Mouse (Mus musculus): Measurements from ENCODE around the gene Mrgprh.

Mrgprh gene

GRCm38 (mm10) chr17:12875734-12876133 is at the start of gene Mrgprh:
Gene Mrgprh, plus strand, starts transcription at chr17:12876034.
- no peak for DNase-seq (ENCODE audit: inconsistent ontology term)

DNA sequence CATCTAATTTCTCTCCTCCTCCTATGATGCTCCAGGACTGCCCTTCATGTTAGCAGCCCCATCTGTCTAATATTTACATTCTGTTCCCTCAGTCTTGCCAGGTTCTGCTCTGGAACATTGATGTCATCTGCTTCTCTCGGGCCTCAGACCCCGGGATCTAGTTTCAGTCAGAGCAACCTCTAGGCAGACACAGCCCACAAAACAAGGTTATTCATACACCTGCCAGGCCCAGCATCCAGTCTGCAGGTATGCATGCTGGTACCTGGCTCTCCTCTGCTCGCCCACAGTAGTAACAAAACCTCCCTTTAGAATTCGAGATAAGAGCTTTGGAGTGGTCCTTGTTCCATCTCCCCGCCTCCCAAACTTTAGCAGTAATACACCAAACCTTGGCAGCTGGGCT is 45.5 kb upstream of the Mrgprh start:
- DNase-seq (ENCODE audit: inconsistent ontology term): no peak

- DNase-seq (ENCODE audit: inconsistent ontology term): peak; percentile 71
Measured at GRCm38 (mm10) chr17:12832231-12832630, 43.6 kb upstream of the Mrgprh start.

GRCm38 (mm10) chr17:12832657-12833056 is 43.2 kb upstream of the Mrgprh start:
- DNase-seq (ENCODE audit: inconsistent ontology term): no peak

- DNase-seq (ENCODE audit: inconsistent ontology term): no peak
Measured at GRCm38 (mm10) chr17:12834317-12834716, 41.5 kb upstream of the Mrgprh start.

DNA sequence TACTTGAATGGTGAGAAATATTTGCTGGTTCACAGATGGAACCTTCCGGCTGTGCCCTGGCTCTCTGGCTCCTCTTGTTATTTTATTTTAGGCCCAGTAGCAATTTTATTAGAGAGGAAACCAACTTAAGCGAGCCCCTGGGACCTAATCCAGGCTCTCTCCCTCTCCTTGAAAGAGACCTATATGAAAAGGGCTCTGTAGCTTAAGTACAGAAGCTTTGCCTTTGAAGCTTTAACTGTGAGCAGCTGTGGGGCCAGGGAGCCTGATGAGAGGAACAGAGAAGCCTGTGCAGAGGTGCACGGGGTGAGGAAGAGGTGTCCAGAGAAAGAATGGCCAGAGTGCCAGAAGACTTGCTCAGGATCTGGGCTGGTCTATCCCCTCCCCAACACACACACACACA is 41.0 kb upstream of the Mrgprh start:
- no peak for DNase-seq (ENCODE audit: inconsistent ontology term)

DNA sequence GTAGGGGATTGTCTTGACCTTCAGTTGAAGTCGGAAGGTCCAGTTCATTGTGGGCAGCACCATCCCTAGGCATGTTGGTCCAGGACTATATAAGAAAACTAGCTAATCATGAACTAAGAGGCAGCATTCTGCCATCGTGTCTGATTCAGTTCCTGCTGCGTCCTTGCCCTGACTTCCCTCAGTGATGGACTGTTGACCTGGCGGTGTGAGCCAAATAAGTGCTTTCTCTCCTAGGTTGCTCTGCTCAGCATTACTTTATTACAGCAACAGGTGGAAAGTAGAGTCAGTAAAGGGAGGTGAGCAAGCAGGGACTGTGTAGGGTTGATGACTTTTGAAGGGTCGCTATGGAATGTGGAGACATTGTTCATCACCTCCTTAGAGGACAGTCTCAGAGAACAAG is 40.1 kb upstream of the Mrgprh start:
- DNase-seq (ENCODE audit: inconsistent ontology term): no peak

DNA sequence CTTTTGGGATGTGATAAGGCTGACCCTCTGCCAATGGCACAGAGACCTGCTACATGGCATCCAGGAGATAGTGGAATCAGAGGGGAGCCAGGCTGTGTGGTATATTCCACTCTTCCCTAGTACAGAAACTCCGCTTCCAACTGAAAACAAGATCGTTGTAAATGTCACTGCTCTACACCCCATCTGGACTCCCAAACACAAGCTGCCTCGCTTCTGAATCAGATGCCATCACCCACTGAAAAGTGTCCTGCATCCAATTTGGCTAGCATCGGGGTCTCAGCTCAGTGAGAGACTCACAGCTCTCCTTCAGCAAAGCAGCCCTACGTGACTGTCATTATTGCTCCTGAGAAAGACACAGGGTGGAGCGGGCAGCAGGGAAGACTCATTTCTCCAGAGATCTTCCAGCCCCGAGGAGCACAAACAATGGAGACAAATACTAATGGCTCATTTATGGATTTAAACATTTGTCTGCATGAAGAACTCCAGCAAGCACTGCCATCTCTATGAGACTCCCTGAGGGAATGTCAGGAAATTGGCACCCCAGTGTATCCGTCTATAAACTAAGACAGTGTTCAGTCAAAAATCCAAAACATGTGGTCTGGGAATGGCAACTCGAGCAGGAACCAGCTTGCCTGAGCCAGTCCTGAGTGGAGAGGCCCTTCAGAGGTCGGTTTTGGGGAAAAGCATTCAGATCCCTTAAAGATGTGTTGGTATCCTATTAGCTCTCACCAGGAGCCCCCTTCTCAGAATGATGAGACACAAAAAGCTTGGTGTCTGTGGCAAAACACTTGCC is 36.2 kb upstream of the Mrgprh start:
- no peak for DNase-seq (ENCODE audit: inconsistent ontology term)

GRCm38 (mm10) chr17:12843826-12844225 is 32.0 kb upstream of the Mrgprh start:
- DNase-seq (ENCODE audit: inconsistent ontology term): no peak

DNA sequence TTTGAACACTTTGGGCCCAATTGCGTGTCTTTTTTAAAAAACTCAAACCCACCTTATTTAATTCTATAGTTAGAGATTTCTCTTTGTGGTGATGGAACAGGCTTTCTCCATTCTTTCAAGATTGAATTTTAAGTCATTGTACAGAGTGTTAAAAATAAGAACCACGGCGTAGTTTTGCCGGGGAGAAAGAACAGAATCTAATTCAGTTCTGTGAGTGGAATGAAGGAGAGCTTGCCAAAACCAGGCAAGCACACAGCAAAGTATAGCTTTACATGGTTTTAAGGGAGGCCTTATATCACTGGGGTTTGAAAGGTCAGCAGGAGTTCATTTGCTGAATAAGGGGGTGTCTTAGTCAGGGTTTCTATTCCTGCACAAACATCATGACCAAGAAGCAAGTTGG is 31.3 kb upstream of the Mrgprh start:
- no peak for DNase-seq (ENCODE audit: inconsistent ontology term)

DNA sequence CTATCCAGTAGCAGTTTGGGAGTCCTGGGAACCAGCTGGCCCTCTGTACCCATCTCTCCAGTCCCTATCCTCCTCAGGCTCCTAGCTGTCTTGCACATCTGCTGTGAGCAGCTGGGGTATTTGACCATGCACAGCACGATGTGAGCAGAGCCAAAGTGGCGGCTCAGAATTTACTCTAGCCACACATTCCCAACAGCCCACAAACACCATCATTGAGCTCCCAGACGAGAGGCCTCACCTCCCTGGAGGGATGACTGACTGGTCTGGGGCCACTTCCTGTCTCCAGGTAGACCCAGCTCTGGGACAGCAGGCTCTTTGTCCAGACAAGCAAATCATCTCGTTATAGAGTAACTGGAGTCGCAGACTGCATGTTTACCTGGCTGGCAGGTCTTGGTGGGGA is 30.0 kb upstream of the Mrgprh start:
- DNase-seq (ENCODE audit: inconsistent ontology term): peak; percentile 39

DNA sequence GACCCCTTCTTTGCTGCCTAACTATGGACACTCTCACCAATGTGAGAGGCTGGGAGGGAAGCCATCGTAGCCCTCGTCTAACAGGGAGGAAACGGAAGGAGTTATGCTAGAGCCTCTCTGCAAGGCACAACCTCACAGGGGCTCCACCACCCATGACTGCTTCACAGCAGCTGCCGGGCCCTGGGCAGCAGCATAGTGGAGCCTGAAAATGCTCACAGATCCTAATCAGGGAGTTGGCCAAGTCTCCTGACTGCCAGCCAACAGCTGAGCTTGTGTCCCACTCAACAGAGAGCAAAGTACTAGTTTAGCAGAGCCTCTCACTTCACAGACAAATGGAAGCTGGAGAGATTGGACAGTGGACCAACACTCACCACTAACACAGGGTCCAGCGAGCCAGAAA is 29.4 kb upstream of the Mrgprh start:
- peak; percentile 11 for DNase-seq (ENCODE audit: inconsistent ontology term)

GRCm38 (mm10) chr17:12847736-12848135 is 28.1 kb upstream of the Mrgprh start:
- DNase-seq (ENCODE audit: inconsistent ontology term): no peak

DNA sequence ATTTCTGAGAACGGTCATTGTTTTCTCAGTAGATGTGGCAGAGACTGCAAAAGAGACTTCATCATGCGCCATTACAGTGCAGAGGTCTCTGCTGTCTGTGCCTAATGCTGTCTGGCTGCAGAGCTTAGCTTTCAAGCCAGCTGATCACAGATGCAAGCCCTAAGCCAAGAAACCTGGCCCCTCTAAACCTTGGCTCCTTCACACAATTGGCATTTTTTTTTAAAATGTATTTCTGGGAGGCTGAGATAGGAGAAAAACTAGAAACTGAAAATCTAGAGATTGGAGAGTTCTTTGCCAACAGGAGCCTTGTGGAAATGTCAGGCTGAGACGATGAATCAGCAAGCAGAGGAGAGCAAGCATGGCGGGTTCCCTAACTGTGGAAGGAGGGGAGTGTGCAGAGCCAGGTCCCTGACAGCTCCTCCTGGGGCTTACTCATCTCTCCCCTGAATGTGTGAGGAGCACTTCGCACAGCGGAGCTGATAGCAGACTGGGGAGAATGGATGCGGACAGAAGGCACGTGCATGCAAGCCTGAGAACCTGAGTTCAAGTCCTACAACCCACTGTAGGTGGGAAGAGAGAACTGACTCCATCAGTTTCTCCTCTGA is 26.0 kb upstream of the Mrgprh start:
- DNase-seq (ENCODE audit: inconsistent ontology term): no peak

- DNase-seq (ENCODE audit: inconsistent ontology term): no peak
Measured at GRCm38 (mm10) chr17:12851689-12852088, 24.1 kb upstream of the Mrgprh start.

DNA sequence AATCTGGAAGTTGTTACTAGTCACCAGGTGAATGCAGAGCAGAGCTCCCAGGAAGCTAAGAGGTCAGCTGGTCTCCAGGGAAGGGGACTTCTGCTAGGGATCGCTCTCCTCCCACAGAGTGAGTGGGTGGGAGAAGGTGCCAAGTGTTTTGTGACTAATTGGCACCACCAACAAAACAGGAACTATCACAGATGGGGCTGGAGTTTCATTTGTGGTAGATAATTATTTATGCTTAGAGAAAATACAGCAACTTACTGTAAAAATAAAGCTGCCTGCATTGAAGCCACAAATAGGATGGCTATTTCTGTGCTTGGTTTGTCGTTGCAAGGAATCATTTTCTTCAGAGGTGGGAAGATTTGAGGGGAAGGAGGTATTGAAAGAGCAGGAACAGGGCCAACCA is 22.0 kb upstream of the Mrgprh start:
- no peak for DNase-seq (ENCODE audit: inconsistent ontology term)

DNA sequence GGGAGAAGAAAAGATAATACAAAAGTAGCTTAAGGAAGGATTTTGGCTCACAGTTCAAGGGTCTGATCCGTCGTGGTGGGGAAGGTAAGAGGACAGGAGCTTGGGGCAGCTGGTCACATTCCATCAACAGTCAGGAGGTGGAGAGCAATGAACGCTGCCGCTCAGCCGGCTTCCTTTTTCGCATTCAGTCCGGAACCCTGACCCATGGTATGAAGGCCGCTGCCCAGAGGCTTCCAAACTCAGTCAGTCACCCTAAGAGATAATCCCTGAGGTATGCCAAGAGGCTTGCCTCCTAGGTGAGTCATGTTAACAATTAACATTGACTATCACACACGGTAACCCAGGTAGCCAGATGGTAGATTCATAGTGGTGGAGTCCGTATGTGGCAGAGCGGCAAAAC is 21.4 kb upstream of the Mrgprh start:
- DNase-seq (ENCODE audit: inconsistent ontology term): no peak

- DNase-seq (ENCODE audit: inconsistent ontology term): no peak
Measured at GRCm38 (mm10) chr17:12857395-12857794, 18.4 kb upstream of the Mrgprh start.

GRCm38 (mm10) chr17:12858072-12858471 is 17.8 kb upstream of the Mrgprh start:
- DNase-seq (ENCODE audit: inconsistent ontology term): peak; percentile 19

DNA sequence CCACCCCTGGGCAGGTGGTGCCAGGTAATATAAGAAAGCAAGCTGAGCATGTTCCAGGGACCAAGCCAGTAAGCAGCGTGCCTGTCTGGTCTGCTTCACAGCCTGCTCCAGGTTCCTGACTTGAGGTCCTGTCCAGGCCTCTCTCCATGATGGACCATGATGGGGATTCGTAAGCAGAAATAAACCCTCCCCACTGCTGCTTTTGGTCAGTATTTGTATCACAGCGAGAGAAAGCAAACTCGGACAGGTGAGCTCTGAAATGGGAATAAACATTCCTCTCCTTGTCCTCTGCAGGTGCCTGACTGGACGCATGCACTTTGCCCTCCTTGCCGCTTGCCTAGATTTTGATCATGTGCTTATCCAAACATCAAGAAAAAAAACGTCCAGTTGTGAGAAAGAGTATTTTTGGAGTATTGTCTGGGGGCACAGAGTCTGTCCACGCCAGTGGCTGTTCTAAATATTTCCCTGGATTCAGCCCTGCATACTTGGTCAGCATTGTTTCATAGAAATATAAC is 16.8 kb upstream of the Mrgprh start:
- no peak for DNase-seq (ENCODE audit: inconsistent ontology term)

- DNase-seq (ENCODE audit: inconsistent ontology term): no peak
Measured at GRCm38 (mm10) chr17:12864111-12864510, 11.7 kb upstream of the Mrgprh start.

DNA sequence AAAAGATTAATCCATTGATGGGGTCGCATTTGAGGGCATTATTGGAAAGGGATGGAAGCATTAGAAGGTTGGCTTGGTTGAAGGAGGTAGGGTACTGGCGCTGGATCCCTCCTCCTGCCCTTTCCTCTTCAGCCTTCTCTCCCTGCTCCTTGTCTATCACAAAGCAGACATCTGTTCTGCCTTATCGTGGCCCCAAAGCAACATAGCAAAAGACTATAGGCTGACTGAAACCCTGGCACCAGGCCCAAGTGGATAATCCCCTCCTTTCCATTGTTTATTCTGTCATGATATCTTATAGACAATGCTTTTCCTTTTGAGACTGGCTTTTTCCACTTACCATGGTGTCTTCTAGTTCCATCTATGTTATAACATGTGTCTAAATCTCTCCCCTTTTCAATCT is 10.4 kb upstream of the Mrgprh start:
- no peak for DNase-seq (ENCODE audit: inconsistent ontology term)

- DNase-seq (ENCODE audit: inconsistent ontology term): no peak
Measured at GRCm38 (mm10) chr17:12866853-12867252, 9.0 kb upstream of the Mrgprh start.
